Mouse (Mus musculus): ENCODE data around the gene Vmn2r94. TPM values are rescaled to one million over a fixed set of nuclear protein-coding genes. Genes with fewer than 3 reads are reported as not detected.

The Vmn2r94 gene
- not detected for polyA plus RNA-seq (2015; fragmentation: Illumina TruSeq; extraction: RNeasy Lipid Tissue Mini Kit (QIAGEN cat#74804); ENCODE audit: insufficient read depth, low read depth, low replicate concordance)

DNA sequence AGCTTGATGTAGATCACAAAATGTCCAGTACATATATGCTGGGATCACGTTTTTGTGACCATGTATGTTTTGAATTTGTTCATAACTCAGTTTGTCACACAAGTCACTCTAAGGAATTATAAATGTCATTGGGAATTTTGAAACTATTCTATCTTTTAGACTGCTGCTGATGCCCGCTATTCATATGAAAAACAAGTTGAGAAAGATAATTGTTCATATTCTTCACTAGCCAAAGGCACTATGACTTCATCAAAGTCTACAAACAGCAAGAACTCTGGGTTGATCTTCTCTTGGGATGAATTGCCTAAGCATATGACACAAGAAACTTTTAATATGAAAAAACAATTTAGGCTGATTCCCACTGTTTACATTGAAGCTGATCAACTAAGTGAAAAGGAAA lies at the start of gene Vmn2r94:
Gene Vmn2r94 (minus strand): TSS at position 101 of the 400 bp plus-strand sequence.

DNA sequence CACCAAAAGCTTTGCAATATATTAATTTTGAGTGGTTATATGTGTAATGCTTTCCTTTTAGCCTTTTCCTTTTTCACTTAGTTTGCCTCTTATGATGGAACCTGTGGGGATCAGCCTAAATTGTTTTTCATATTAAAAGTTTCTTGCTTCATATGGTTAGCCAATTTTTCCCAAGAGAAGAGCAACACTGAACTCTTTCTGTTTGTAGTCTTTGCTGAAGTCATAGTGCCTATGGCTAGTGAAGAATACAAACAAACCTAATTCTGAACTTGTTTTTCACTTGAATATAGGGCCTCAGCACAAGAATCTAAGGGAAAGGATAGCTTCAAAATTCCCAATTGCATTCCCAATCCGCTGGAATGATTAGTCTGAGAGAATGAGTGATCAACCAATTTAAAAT lies 20.2 kb upstream of the Vmn2r94 start, which contains the start of gene Vmn2r93:
Gene Vmn2r93 (plus strand): TSS at position 301 of the 400 bp plus-strand sequence.

Other genes starting within 250 kb of the Vmn2r94 start
- not detected for gene Vmn2r124, start 228.3 kb downstream of the Vmn2r94 start, polyA plus RNA-seq (2015; fragmentation: Illumina TruSeq; extraction: RNeasy Lipid Tissue Mini Kit (QIAGEN cat#74804); ENCODE audit: insufficient read depth, low read depth, low replicate concordance)
- gene Vmn2r91, start 192.7 kb downstream of the Vmn2r94 start, polyA plus RNA-seq (2015; fragmentation: Illumina TruSeq; extraction: RNeasy Lipid Tissue Mini Kit (QIAGEN cat#74804); ENCODE audit: insufficient read depth, low read depth, low replicate concordance): not detected
- not detected for gene Vmn2r92, start 125.9 kb downstream of the Vmn2r94 start, polyA plus RNA-seq (2015; fragmentation: Illumina TruSeq; extraction: RNeasy Lipid Tissue Mini Kit (QIAGEN cat#74804); ENCODE audit: insufficient read depth, low read depth, low replicate concordance)
- not detected for gene Vmn2r93, start 20.3 kb upstream of the Vmn2r94 start, polyA plus RNA-seq (2015; fragmentation: Illumina TruSeq; extraction: RNeasy Lipid Tissue Mini Kit (QIAGEN cat#74804); ENCODE audit: insufficient read depth, low read depth, low replicate concordance)
- not detected for gene Vmn2r95, start 146.3 kb upstream of the Vmn2r94 start, polyA plus RNA-seq (2015; fragmentation: Illumina TruSeq; extraction: RNeasy Lipid Tissue Mini Kit (QIAGEN cat#74804); ENCODE audit: insufficient read depth, low read depth, low replicate concordance)